Mouse (Mus musculus): ENCODE data around the gene Rapsn.

DNA sequence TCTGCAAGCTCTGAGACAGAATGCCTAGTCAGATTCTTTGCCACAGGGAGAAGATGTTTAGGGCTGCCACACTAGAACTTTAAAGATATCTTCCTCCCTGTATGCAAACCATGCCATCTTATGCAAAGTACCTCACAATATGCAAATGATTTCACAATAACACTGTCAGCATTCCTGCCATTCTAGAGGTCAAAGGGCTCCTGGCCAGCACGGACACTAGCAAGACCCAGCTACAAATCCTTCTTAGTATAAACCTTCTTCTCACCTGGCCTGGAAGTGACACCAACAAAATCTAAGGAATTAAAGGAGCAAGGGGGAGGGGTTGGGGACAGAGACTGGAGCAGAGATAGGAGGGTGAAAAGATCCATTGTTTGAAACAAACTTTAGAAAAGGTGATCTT, 36.7 kb downstream of the Rapsn start:
- TF ChIP-seq POLR2A (IDR thresholded peaks at IDR 0.05; ENCODE audit: insufficient read depth, low read depth, low read length) (no peak), CTCF (IDR thresholded peaks at IDR 0.05) (no peak), EP300 (IDR thresholded peaks at IDR 0.05; ENCODE audit: insufficient read depth, low read depth, low read length) (no peak)
